Mouse (Mus musculus) intestine, embryonic 14.5 days (tissue): ENCODE measurements around the gene Ano1. TPM values are rescaled to one million over a fixed set of nuclear protein-coding genes. Genes with fewer than 3 reads are reported as not detected.

Source experiments
- ATAC-seq: fragments of 200-750 bp; cut with Nextera tagmentation; replicated peaks from 2 replicates; pipeline ENCODE4 v1.8.0; 2017; ENCODE audit warnings: low read depth, moderate number of reproducible peaks, moderate TSS enrichment, moderate library complexity; ENCODE audit not compliant: low FRiP score, low TSS enrichment
- DNase-seq: peaks from one replicate; pipeline ENCODE4 v3.0.0-alpha.2; 2018; ENCODE audit warnings: low spot score
- H3K27ac ChIP-seq: fragments of 300-500 bp; sonication (generic); 2 replicates; pipeline ENCODE4 v1.5.1; 2014; ENCODE audit warnings: low read depth, mild to moderate bottlenecking, control low read depth
- H3K27me3 ChIP-seq: fragments of 300-500 bp; sonication (generic); replicated peaks from 2 replicates; pipeline ENCODE4 v1.6.1; 2014; ENCODE audit warnings: low read length, control low read depth; ENCODE audit not compliant: control insufficient read depth, insufficient read depth
- H3K36me3 ChIP-seq: fragments of 300-500 bp; sonication (generic); 2 replicates; pipeline ENCODE4 v1.6.1; 2014; ENCODE audit warnings: low read length, control low read depth; ENCODE audit not compliant: control insufficient read depth, insufficient read depth
- H3K4me1 ChIP-seq: fragments of 300-500 bp; sonication (generic); replicated peaks from 2 replicates; pipeline ENCODE4 v1.6.1; 2014; ENCODE audit warnings: low read length, control low read depth, mixed read lengths; ENCODE audit not compliant: control insufficient read depth, insufficient read depth
- H3K4me2 ChIP-seq: fragments of 300-500 bp; sonication (generic); 2 replicates; pipeline ENCODE4 v1.6.1; 2014; ENCODE audit warnings: low read length
- H3K4me3 ChIP-seq: fragments of 300-500 bp; sonication (generic); 2 replicates; pipeline ENCODE4 v1.5.1; 2014; ENCODE audit warnings: low read depth, low read length, control low read depth, mixed read lengths
- H3K9ac ChIP-seq: fragments of 300-500 bp; sonication (generic); 2 replicates; pipeline ENCODE4 v1.6.1; 2014; ENCODE audit warnings: mild to moderate bottlenecking, low read length
- H3K9me3 ChIP-seq: fragments of 300-500 bp; sonication (generic); 2 replicates; pipeline ENCODE4 v1.6.1; 2016; ENCODE audit warnings: low read length, control low read depth; ENCODE audit not compliant: control insufficient read depth
- WGBS: fragments of 180-500 bp; shearing (Covaris S2); extraction: QIAGEN DNeasy Blood & Tissue Kit; methylation state at CpG from one replicate; pipeline ENCODE4 v1.1.7; 2014; 5-methylcytosine and 5-hydroxymethylcytosine counted together
- polyA plus RNA-seq: library from polyadenylated mRNA; unstranded; fragments of >200 nt; fragmentation: Nextera tagmentation; extraction: Ambion mirVana; gene quantifications from 2 replicates; pipeline ENCODE4 v1.2.1, GENCODE M21; 2014

Ano1 gene
- polyA plus RNA-seq: 39.1 and 43.3 TPM in 2 replicates

- Histone ChIP-seq H3K27me3 (no peaks in the 10 kb centered on the region), H3K4me2 (no peak within 1 kb of the TSS), H3K4me3 (no peak within 1 kb of the TSS), H3K9me3 (no peaks in the 10 kb centered on the region), H3K27ac (peak within 1 kb of the TSS; percentile 89), H3K9ac (no peak within 1 kb of the TSS), H3K4me1 (peaks cover 38% of the 10 kb centered on the region), H3K36me3 (no peaks in the 10 kb centered on the region)
- DNase-seq: no peak
- 53% methylated on average over 9 of the region's 9 CpGs for WGBS
- no peak for ATAC-seq
These were observed at the start of gene Ano1 for GRCm38 (mm10) chr7:144751833-144752232. Gene Ano1 (minus strand): TSS chr7:144751974.

GRCm38 (mm10) chr7:144798471-144798870 lies 46.7 kb upstream of the Ano1 start:
- Histone ChIP-seq H3K4me1 (peaks cover 10% of the 10 kb centered on the region), H3K27me3 (no peaks in the 10 kb centered on the region), H3K4me3 (no peak overlapping the region), H3K36me3 (no peaks in the 10 kb centered on the region), H3K4me2 (no peak overlapping the region), H3K9me3 (no peaks in the 10 kb centered on the region), H3K9ac (no peak overlapping the region), H3K27ac (no peak overlapping the region)
- ATAC-seq (no peak), DNase-seq (no peak)
- WGBS: 52% methylated on average over 1 of the region's 1 CpGs

- ATAC-seq: no peak
- Histone ChIP-seq H3K36me3 (no peaks in the 10 kb centered on the region), H3K27ac (no peak overlapping the region), H3K9me3 (no peaks in the 10 kb centered on the region), H3K9ac (no peak overlapping the region), H3K27me3 (no peaks in the 10 kb centered on the region), H3K4me3 (no peak overlapping the region), H3K4me2 (no peak overlapping the region), H3K4me1 (peaks cover 10% of the 10 kb centered on the region)
- DNase-seq: no peak
- 72% methylated on average over 17 of the region's 17 CpGs for WGBS
These were observed 45.4 kb upstream of the Ano1 start for GRCm38 (mm10) chr7:144796986-144797735.

GRCm38 (mm10) chr7:144795976-144796474 lies 44.3 kb upstream of the Ano1 start:
- H3K4me1 ChIP-seq: peaks cover 10% of the 10 kb centered on the region
- no peak overlapping the region for H3K4me3 ChIP-seq
- WGBS: 39% methylated on average over 9 of the region's 9 CpGs
- no peak overlapping the region for H3K27ac ChIP-seq
- H3K27me3 ChIP-seq: no peaks in the 10 kb centered on the region
- H3K4me2 ChIP-seq: no peak overlapping the region
- DNase-seq: no peak
- H3K9ac ChIP-seq: no peak overlapping the region
- peak; percentile 51 for ATAC-seq
- H3K36me3 ChIP-seq: no peaks in the 10 kb centered on the region
- H3K9me3 ChIP-seq: no peaks in the 10 kb centered on the region

- peaks cover 10% of the 10 kb centered on the region for H3K4me1 ChIP-seq
- no peak overlapping the region for H3K4me3 ChIP-seq
- H3K4me2 ChIP-seq: no peak overlapping the region
- 75% methylated on average over 10 of the region's 10 CpGs for WGBS
- DNase-seq (no peak), ATAC-seq (no peak)
- H3K27me3 ChIP-seq: no peaks in the 10 kb centered on the region
- H3K27ac ChIP-seq: no peak overlapping the region
- H3K9me3 ChIP-seq: no peaks in the 10 kb centered on the region
- H3K36me3 ChIP-seq: no peaks in the 10 kb centered on the region
- H3K9ac ChIP-seq: no peak overlapping the region
These were observed 41.5 kb upstream of the Ano1 start for GRCm38 (mm10) chr7:144793296-144793695.

GRCm38 (mm10) chr7:144791426-144791825 lies 39.7 kb upstream of the Ano1 start:
- ATAC-seq: no peak
- H3K4me2 ChIP-seq: no peak overlapping the region
- H3K9me3 ChIP-seq: no peaks in the 10 kb centered on the region
- no peak overlapping the region for H3K27ac ChIP-seq
- 86% methylated on average over 7 of the region's 7 CpGs for WGBS
- peaks cover 7% of the 10 kb centered on the region for H3K4me1 ChIP-seq
- H3K9ac ChIP-seq: no peak overlapping the region
- H3K36me3 ChIP-seq: no peaks in the 10 kb centered on the region
- no peak for DNase-seq
- no peaks in the 10 kb centered on the region for H3K27me3 ChIP-seq
- no peak overlapping the region for H3K4me3 ChIP-seq

GRCm38 (mm10) chr7:144789601-144790556 lies 38.1 kb upstream of the Ano1 start:
- peak overlapping the region; percentile 31 for H3K4me3 ChIP-seq
- 42% methylated on average over 36 of the region's 36 CpGs for WGBS
- no peaks in the 10 kb centered on the region for H3K4me1 ChIP-seq
- ATAC-seq (no peak), DNase-seq (no peak)
- no peaks in the 10 kb centered on the region for H3K27me3 ChIP-seq
- no peaks in the 10 kb centered on the region for H3K36me3 ChIP-seq
- no peaks in the 10 kb centered on the region for H3K9me3 ChIP-seq
- no peak overlapping the region for H3K9ac ChIP-seq
- H3K4me2 ChIP-seq: peak overlapping the region; percentile 49
- no peak overlapping the region for H3K27ac ChIP-seq

GRCm38 (mm10) chr7:144788631-144789030 lies 36.9 kb upstream of the Ano1 start:
- no peaks in the 10 kb centered on the region for H3K27me3 ChIP-seq
- no peaks in the 10 kb centered on the region for H3K4me1 ChIP-seq
- 41% methylated on average over 4 of the region's 4 CpGs for WGBS
- H3K36me3 ChIP-seq: no peaks in the 10 kb centered on the region
- ATAC-seq (peak; percentile 9; the same call in 1 of the 2 replicates), DNase-seq (no peak)
- H3K9ac ChIP-seq: no peak overlapping the region
- no peak overlapping the region for H3K27ac ChIP-seq
- no peak overlapping the region for H3K4me3 ChIP-seq
- H3K9me3 ChIP-seq: no peaks in the 10 kb centered on the region
- H3K4me2 ChIP-seq: no peak overlapping the region
